Mouse (Mus musculus) limb, embryonic 15.5 days (tissue): Measurements from ENCODE around the gene 2310057M21Rik. TPM values are rescaled to one million over a fixed set of nuclear protein-coding genes. Genes with fewer than 3 reads are reported as not detected.
"Not testable (repeated sequence)": the region's sequence is repeated elsewhere in the genome, so short reads cannot be mapped to it uniquely, and the experiment has no call there.

Source experiments
- ATAC-seq: fragments of 200-750 bp; cut with Nextera tagmentation; 2 replicates; pipeline ENCODE4 v1.8.0; 2017; ENCODE audit warnings: low read depth, moderate TSS enrichment; ENCODE audit not compliant: insufficient number of reproducible peaks, low FRiP score, low TSS enrichment
- H3K27ac ChIP-seq: fragments of 300-500 bp; sonication (generic); 2 replicates; pipeline ENCODE4 v1.5.1; 2015; ENCODE audit warnings: moderate library complexity, mild to moderate bottlenecking, inconsistent platforms
- H3K27me3 ChIP-seq: fragments of 300-500 bp; sonication (generic); 2 replicates; pipeline ENCODE4 v1.6.1; 2015; ENCODE audit warnings: inconsistent platforms
- H3K36me3 ChIP-seq: fragments of 300-500 bp; sonication (generic); 2 replicates; pipeline ENCODE4 v1.6.1; 2015; ENCODE audit warnings: inconsistent platforms
- H3K4me1 ChIP-seq: fragments of 300-500 bp; sonication (generic); 2 replicates; pipeline ENCODE4 v1.6.1; 2015; ENCODE audit warnings: inconsistent platforms
- H3K4me2 ChIP-seq: fragments of 300-500 bp; sonication (generic); 2 replicates; pipeline ENCODE4 v1.6.1; 2015; ENCODE audit warnings: mild to moderate bottlenecking, inconsistent platforms
- H3K4me3 ChIP-seq: fragments of 300-500 bp; sonication (generic); 2 replicates; pipeline ENCODE4 v1.5.1; 2015; ENCODE audit warnings: mild to moderate bottlenecking, inconsistent platforms
- H3K9ac ChIP-seq: fragments of 300-500 bp; sonication (generic); 2 replicates; pipeline ENCODE4 v1.6.1; 2015; ENCODE audit warnings: inconsistent platforms
- H3K9me3 ChIP-seq: fragments of 300-500 bp; sonication (generic); 2 replicates; pipeline ENCODE4 v1.6.1; 2016; ENCODE audit warnings: inconsistent platforms
- WGBS: fragments of 180-500 bp; shearing (Covaris S2); methylation state at CpG from one replicate; pipeline ENCODE4 v1.1.7; 2015; 5-methylcytosine and 5-hydroxymethylcytosine counted together
- polyA plus RNA-seq: library from polyadenylated mRNA; unstranded; fragments of >200 nt; fragmentation: Nextera tagmentation; extraction: Ambion mirVana; gene quantifications from 2 replicates; pipeline ENCODE4 v1.2.1, GENCODE M21; 2015

Gene 2310057M21Rik
- 24.3 and 25.2 TPM in 2 replicates for polyA plus RNA-seq

GRCm38 (mm10) chr7:131362615-131363300, at the start of gene 2310057M21Rik:
Gene 2310057M21Rik (minus strand): TSS chr7:131362759.
- H3K27ac ChIP-seq = peak within 1 kb of the TSS; percentile 95
- peak within 1 kb of the TSS; percentile 88 for H3K4me2 ChIP-seq
- H3K4me3 ChIP-seq = peak within 1 kb of the TSS; percentile 87
- H3K4me1 ChIP-seq = peaks cover 15% of the 10 kb centered on the region
- under 1% methylated on average over 55 of the region's 55 CpGs for WGBS
- H3K27me3 ChIP-seq = no peaks in the 10 kb centered on the region
- H3K9ac ChIP-seq = peak within 1 kb of the TSS; percentile 81
- H3K36me3 ChIP-seq = peaks cover 10% of the 10 kb centered on the region
- peak; percentile 98 for ATAC-seq
- no peaks in the 10 kb centered on the region for H3K9me3 ChIP-seq

- Histone ChIP-seq H3K27me3 (no peaks in the 10 kb centered on the region), H3K9ac (no peak overlapping the region), H3K4me2 (peak overlapping the region; percentile 72; the same call in 1 of the 2 replicates), H3K36me3 (no peaks in the 10 kb centered on the region), H3K9me3 (no peaks in the 10 kb centered on the region), H3K4me3 (peak overlapping the region; percentile 73; the same call in 1 of the 2 replicates), H3K4me1 (peaks cover 17% of the 10 kb centered on the region), H3K27ac (no peak overlapping the region)
- WGBS = 29% methylated on average over 2 of the region's 2 CpGs
- no peak for ATAC-seq
Observed at GRCm38 (mm10) chr7:131411941-131412270, 49.3 kb upstream of the 2310057M21Rik start.

GRCm38 (mm10) chr7:131411221-131411940, 48.8 kb upstream of the 2310057M21Rik start:
- H3K4me3 ChIP-seq = peak overlapping the region; percentile 73
- H3K27ac ChIP-seq = no peak overlapping the region
- no peak overlapping the region for H3K9ac ChIP-seq
- H3K36me3 ChIP-seq = no peaks in the 10 kb centered on the region
- 14% methylated on average over 10 of the region's 10 CpGs for WGBS
- peak overlapping the region; percentile 72 for H3K4me2 ChIP-seq
- no peaks in the 10 kb centered on the region for H3K9me3 ChIP-seq
- H3K27me3 ChIP-seq = no peaks in the 10 kb centered on the region
- H3K4me1 ChIP-seq = peaks cover 17% of the 10 kb centered on the region
- ATAC-seq = no peak

GRCm38 (mm10) chr7:131410416-131411058, 48.0 kb upstream of the 2310057M21Rik start, which contains the start of the genes Ikzf5 and Acadsb:
Gene Ikzf5 (minus strand): TSS chr7:131410521.
Gene Acadsb (plus strand): TSS chr7:131410601.
- H3K9ac ChIP-seq = peak within 1 kb of the TSS; percentile 97
- under 1% methylated on average over 42 of the region's 42 CpGs for WGBS
- H3K36me3 ChIP-seq = no peaks in the 10 kb centered on the region
- ATAC-seq = peak; percentile 98
- H3K4me1 ChIP-seq = peaks cover 17% of the 10 kb centered on the region
- H3K27me3 ChIP-seq = no peaks in the 10 kb centered on the region
- peak within 1 kb of the TSS; percentile 87 for H3K27ac ChIP-seq
- H3K9me3 ChIP-seq = no peaks in the 10 kb centered on the region
- H3K4me3 ChIP-seq = peak within 1 kb of the TSS; percentile 73
- H3K4me2 ChIP-seq = peak within 1 kb of the TSS; percentile 72

GRCm38 (mm10) chr7:131409988-131410385, 47.4 kb upstream of the 2310057M21Rik start:
- Histone ChIP-seq H3K4me3 (peak overlapping the region; percentile 73), H3K9me3 (no peaks in the 10 kb centered on the region), H3K36me3 (no peaks in the 10 kb centered on the region), H3K27me3 (no peaks in the 10 kb centered on the region), H3K4me1 (peaks cover 17% of the 10 kb centered on the region), H3K9ac (peak overlapping the region; percentile 97), H3K27ac (peak overlapping the region; percentile 87), H3K4me2 (peak overlapping the region; percentile 72)
- ATAC-seq = no peak; the same call in 1 of the 2 replicates
- under 1% methylated on average over 38 of the region's 38 CpGs for WGBS

GRCm38 (mm10) chr7:131409321-131409987, 46.9 kb upstream of the 2310057M21Rik start:
- H3K36me3 ChIP-seq = no peaks in the 10 kb centered on the region
- peak overlapping the region; percentile 87; the same call in 1 of the 2 replicates for H3K27ac ChIP-seq
- H3K27me3 ChIP-seq = no peaks in the 10 kb centered on the region
- H3K4me3 ChIP-seq = peak overlapping the region; percentile 73
- peak overlapping the region; percentile 97 for H3K9ac ChIP-seq
- 6% methylated on average over 16 of the region's 16 CpGs for WGBS
- ATAC-seq = no peak
- H3K4me1 ChIP-seq = peaks cover 17% of the 10 kb centered on the region
- H3K9me3 ChIP-seq = no peaks in the 10 kb centered on the region
- H3K4me2 ChIP-seq = peak overlapping the region; percentile 72

GRCm38 (mm10) chr7:131391761-131392160, 29.2 kb upstream of the 2310057M21Rik start:
- ATAC-seq, H3K9ac ChIP-seq, H3K4me2 ChIP-seq, H3K27ac ChIP-seq, H3K27me3 ChIP-seq, H3K4me3 ChIP-seq, H3K9me3 ChIP-seq, H3K4me1 ChIP-seq: not testable (repeated sequence)
- WGBS = 93% methylated on average over 7 of the region's 7 CpGs
- peaks cover 26% of the 10 kb centered on the region for H3K36me3 ChIP-seq

GRCm38 (mm10) chr7:131371880-131372651, 9.5 kb upstream of the 2310057M21Rik start:
- Histone ChIP-seq H3K4me3 (peak overlapping the region; percentile 66), H3K36me3 (no peaks in the 10 kb centered on the region), H3K4me1 (no peaks in the 10 kb centered on the region; the same call in 1 of the 2 replicates), H3K9ac (no peak overlapping the region), H3K4me2 (peak overlapping the region; percentile 64), H3K9me3 (no peaks in the 10 kb centered on the region), H3K27ac (no peak overlapping the region), H3K27me3 (no peaks in the 10 kb centered on the region)
- ATAC-seq = no peak
- whole genome bisulfite sequencing = 63% methylated on average over 9 of the region's 9 CpGs

- peak overlapping the region; percentile 64 for H3K4me2 ChIP-seq
- H3K27ac ChIP-seq = peak overlapping the region; percentile 95
- no peaks in the 10 kb centered on the region for H3K9me3 ChIP-seq
- no peaks in the 10 kb centered on the region for H3K36me3 ChIP-seq
- H3K4me1 ChIP-seq = no peaks in the 10 kb centered on the region; the same call in 1 of the 2 replicates
- 5% methylated on average over 9 of the region's 9 CpGs for WGBS
- ATAC-seq = no peak
- peak overlapping the region; percentile 86 for H3K9ac ChIP-seq
- peak overlapping the region; percentile 66 for H3K4me3 ChIP-seq
- no peaks in the 10 kb centered on the region for H3K27me3 ChIP-seq
Observed at GRCm38 (mm10) chr7:131371470-131371860, 8.9 kb upstream of the 2310057M21Rik start.

- H3K9me3 ChIP-seq = no peaks in the 10 kb centered on the region
Observed at GRCm38 (mm10) chr7:131370648-131371469, 8.3 kb upstream of the 2310057M21Rik start, which contains the start of gene Pstk. Gene Pstk (plus strand): TSS chr7:131371141.

More at GRCm38 (mm10) chr7:131370648-131371469, 8.3 kb upstream of the 2310057M21Rik start, which contains the start of gene Pstk:
- Histone ChIP-seq H3K4me1 (no peaks in the 10 kb centered on the region; the same call in 1 of the 2 replicates), H3K27ac (peak within 1 kb of the TSS; percentile 95), H3K9ac (peak within 1 kb of the TSS; percentile 86), H3K4me2 (peak within 1 kb of the TSS; percentile 64), H3K27me3 (no peaks in the 10 kb centered on the region), H3K4me3 (peak within 1 kb of the TSS; percentile 66), H3K36me3 (no peaks in the 10 kb centered on the region)
- ATAC-seq = peak; percentile 93
- 4% methylated on average over 47 of the region's 47 CpGs for WGBS
